Mouse (Mus musculus): Measurements from ENCODE around the gene Gm11172. TPM values are rescaled to one million over a fixed set of nuclear protein-coding genes. Genes with fewer than 3 reads are reported as not detected.
"Not testable (repeated sequence)": the region's sequence is repeated elsewhere in the genome, so short reads cannot be mapped to it uniquely, and the experiment has no call there.

Gm11172 gene
- total RNA-seq, 2 experiments from 2014 or later = not detected

DNA sequence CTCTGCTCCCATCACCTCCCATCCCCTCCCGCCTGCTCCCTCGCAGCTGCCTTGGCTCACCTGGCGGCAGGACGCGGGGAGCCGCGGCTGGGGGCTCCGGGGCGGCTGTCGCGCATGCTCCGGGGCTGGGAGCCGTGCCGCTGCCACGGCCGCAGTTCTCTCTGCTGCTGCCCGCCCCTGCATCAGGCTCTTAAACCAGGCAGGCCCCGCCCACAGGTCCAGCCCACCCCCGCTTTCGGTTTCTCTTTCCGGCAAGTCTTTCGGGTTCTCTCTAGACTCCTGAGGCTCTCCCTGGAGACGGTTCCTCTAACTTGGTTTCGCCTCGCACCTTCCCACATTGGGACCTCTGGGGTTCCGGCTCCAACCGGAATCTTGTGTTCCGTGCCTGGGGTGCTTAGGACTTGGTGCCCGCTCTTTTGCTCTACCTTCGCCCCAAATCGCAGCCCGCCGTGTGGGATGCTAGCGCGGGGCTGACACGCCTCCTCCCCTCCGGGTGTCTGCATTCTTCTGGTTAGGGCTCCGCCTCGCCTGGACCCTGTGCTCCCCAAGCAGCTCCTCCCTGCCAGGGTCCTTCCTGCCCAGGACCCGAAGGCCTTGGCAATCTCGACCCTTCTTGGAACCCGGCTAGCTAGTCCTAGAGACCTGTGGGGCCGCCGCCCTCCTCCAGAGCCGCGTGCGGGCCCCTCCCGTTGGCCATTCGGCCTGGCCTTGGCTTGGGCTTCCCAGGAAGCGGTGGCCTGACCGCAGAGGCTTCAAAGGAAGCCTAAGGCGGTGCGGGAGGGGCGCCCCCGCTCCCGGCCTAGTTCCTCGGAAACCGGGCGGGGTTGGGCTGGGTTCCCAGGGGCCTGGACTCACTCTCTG lies 27.1 kb upstream of the Gm11172 start, which contains the start of gene Socs1:
Socs1 (minus strand) TSS at position 166 of the 861 bp plus-strand sequence.
- DNase-seq (ENCODE audit: low spot score in 2 of 2) = peak; percentile 74 to 75

DNA sequence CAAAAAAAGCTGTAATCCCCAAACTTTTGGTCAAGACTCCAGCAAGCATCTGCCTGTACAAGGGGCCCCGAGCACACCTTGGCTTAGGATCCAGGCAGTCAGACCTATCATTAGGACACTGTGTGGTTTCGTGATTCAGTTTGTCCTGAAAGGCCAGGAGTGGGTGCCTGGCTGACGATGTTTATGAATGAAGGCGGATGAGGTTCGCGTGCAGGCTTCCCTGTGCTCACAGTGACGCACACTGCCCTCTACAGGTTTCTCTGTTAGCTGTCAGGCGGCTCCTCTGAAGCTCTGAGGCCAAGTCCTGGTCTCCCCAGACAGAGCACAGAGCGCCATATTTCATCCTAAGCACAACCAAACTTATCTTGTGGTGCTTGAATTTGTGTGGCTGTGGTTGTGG lies 26.4 kb upstream of the Gm11172 start:
- peak; percentile 76 to 84 for DNase-seq (ENCODE audit: low spot score in 2 of 2)

DNA sequence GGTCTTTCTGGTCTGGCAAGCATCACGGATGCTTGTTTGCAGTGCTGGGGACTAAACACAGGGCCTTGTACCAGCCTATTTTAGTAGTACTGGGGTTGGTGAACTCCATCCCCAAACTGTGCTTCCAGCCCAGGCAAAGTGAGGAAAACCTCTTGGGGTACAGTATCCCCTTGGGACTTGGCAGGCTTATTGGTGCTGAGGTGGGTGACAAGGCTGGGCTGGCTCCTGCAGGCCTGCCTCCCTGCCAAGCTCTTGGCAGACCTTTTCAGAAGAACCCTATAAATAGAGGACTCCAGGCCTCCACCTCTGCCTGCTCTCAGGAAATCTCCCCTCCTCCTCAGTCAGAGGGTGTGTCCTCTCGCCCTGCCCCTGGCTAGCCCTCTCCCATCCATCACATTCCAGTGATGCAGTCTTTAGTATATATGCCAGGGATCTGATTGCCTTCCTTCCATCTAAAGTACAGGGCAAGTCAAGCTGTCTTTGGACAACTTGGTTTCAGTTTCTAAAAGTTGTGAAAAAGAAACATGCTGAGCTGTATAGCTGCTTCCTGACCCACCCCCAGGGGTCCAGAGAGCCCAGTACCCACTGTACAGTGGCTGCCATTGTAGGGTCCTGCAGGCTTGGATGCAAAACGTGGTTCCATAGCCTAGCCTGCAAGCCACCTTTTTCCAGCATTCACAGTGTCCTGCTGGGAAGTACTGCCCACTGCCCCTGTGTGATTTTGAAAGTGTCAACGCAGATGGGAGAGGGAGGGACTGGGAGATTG lies 25.8 kb upstream of the Gm11172 start:
- DNase-seq (ENCODE audit: low spot score in 2 of 2) = no peak

DNA sequence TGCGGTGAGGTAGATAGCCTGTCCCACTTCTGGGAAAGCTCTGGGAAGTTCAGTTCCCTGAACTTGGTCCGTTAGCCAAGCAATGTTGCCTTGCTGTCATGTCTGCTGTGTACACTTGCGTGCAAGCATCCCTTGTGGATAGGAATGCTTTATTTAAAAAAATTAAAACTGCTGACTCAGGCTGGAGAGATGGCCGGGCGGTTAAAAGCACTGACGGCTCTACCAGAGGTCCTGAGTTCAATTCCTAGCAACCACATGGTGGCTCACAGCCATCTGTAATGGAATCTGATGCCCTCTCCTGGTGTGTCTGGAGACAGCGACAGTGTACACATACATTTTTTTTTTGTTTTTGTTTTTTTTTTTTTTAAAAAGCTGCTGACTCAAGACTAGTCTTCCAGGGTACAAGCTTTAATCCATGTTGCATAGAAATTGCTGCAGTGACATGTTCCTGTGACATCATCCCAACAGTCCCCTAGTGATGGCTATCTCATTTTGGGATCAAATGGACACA lies 25.1 kb upstream of the Gm11172 start:
- DNase-seq (ENCODE audit: low spot score in 2 of 2) = no peak

DNA sequence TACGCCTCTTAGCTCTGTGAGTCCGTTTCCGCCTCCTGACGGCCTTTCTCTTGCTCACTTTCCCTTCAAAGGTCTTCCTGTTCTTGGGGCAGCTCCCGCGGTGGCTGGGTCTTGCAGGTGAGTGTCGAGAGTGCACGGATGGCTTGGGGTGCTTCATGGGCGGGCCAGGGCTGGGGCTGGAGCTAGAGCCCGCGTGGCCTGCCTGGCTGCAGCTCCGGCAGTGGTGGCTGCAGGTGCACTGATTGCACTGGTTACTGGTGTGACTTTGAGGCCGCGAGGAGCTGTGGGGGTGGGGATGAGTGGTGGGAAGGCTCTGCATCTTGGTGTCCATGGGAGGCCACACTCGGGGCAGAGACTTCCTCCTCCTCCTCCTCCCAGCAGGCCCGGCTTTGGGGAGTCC lies 24.4 kb upstream of the Gm11172 start, which contains the start of gene Tnp2:
Tnp2 (minus strand) TSS at position 390 of the 400 bp plus-strand sequence.
- DNase-seq (ENCODE audit: low spot score in 2 of 2) = no peak

DNA sequence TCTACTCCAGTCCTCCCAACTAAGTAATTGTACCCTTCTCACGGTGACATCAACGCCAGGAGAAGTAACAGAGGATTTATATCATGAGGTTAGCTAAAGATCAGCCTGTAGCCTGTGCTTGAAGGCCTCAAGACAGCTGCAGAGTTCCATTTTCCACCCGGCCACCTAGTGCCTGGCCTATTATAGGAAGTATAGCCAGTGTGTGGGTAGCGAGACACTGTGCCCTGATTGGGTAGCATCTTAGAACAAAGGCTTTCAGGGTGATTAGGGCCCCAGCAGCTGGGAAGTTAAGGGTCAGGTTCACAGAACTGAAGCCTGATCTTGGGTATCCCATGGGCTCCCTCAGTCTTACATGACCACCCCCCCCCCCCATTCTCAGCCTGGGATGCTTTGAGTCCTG lies 23.8 kb upstream of the Gm11172 start:
- DNase-seq (ENCODE audit: low spot score in 2 of 2) = no peak

DNA sequence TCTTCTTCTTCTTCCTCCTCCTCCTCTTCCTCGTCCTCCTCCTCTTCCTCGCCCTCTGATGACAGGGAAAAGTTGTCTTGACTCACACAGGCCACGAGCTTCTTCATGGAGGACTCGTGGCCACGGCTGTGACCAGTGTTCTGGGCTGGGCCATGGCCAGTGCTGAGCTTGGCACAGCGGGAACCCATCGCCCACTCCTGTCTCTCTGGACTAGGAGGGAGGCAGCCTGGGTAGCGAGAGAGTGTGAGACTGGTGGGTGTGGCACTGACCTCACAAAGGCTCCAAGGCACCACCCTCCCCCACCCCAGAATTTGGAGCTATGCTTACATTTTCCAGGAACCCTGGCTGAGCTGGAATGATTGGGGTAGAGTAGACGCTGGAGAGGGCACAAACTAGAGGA lies 22.0 kb upstream of the Gm11172 start, which contains the start of gene Prm3:
Prm3 (minus strand) TSS at position 213 of the 400 bp plus-strand sequence.
- no peak for DNase-seq (ENCODE audit: low spot score in 2 of 2)

DNA sequence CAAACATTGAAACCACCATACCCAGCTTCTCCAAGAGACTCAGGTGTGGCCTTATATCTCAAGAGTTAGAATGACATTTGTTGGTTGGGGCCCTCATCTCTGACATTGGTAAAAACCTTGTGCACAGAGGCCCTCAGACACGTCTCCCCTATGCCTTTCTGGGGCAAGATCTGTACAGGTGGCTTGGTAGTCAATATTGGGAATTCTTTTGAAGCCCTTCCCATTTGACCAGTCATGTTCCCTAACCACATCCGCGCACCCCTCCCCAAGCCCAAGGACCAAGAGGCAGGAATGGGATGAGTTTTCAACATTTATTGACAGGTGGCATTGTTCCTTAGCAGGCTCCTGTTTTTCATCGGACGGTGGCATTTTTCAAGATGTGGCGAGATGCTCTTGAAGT lies 16.7 kb upstream of the Gm11172 start, which contains the start of gene Prm2:
Prm2 (minus strand) TSS at position 101 of the 400 bp plus-strand sequence.
- no peak for DNase-seq (ENCODE audit: low spot score in 2 of 2)

DNA sequence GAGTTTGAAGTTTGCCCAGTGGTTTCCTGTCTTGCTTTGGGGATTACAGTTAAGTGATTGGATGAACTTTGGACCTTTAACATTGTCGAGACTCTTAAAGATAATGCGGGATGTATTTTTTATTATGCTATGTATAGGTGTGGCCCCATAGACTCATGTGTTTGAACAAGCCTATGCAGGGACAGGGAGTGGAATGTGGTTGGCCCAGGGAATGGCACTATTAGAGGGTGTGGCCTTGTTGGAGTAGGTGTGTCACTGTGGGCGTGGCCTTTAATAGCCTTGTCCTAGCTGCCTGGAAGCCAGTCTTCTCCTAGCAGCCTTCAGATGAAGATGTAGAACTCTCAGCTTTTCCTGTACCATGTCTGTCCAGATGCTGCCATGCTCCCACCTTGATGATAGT lies 10.3 kb upstream of the Gm11172 start:
- not testable (repeated sequence) for DNase-seq (ENCODE audit: low spot score in 2 of 2)

DNA sequence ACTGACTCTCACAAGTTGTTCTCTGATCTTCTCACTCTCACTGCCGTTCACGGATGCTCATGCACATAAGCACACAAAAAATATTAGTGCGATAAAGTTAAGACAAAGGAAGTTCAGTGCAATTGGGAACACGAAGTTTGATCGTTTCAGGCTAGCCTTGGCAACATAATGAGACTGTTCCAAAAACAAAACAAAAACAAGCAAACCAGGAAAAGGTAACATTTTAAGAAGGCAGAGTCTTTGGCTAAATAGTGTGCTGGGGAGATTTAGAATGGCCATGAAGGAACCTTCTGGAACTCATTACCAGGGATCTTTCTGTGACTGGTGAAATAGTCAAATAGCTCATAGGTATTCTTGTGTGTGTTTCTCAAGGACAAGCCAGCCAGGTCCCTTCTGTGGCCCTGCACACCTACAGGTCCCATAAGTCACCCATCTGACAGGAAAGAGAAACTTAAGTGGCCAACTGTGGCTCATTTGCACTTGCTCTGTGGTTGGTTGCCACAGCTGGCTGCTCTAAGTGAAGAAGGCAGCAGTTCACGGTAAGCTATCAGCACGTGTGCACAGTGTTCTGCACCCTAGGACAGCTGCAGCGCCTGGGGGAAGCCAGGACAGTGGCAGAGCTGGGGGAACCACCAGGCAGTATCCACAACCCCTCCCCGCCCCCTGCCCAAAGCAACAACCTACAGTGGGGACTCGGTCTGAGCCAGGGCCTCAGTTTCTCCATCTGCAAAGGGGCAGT lies 6.8 kb upstream of the Gm11172 start, which contains the start of gene Prm1:
Prm1 (minus strand) TSS at position 51 of the 739 bp plus-strand sequence.
- DNase-seq (ENCODE audit: low spot score in 2 of 2) = no peak

DNA sequence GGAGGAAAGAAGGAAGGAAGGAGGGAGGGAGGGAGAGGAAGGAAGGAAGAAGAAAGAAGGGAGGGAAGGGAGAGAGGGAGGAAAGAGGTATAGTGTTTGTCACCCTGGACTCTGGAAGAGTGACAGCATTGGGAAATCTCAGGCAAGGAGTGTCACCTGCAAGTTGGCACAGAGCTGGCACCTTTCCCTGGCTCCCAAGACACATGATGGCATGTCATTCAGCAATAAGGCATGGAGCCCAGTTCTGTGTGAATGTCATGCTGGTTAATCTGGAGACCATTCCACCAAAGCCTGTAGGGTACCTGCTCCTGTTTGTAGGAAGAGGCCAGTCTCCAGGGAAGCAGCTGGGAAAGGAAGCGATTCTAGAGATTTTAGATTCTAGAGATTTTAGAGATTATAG lies 2.3 kb upstream of the Gm11172 start:
- no peak for DNase-seq (ENCODE audit: low spot score in 2 of 2)

DNA sequence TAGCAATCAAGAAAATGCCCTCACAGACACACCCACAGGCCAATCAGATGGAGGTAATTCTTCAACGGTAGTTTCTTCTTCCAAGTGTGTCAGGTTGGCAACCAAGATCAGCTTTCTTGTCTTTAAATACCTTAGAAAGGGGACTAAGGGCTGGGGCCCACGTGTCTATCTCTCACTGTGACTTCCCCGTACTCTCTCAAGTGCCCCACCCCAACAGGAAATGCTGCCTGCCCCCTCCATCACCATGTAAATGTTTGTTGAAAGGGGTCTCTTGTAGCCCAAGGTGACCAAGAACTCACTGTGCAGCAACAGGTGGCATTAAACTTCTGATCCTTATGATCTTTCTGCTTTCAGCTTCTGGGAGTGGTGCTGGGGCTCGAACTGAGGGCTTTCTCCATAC lies 1.0 kb downstream of the Gm11172 start:
- DNase-seq (ENCODE audit: low spot score in 2 of 2) = no peak

DNA sequence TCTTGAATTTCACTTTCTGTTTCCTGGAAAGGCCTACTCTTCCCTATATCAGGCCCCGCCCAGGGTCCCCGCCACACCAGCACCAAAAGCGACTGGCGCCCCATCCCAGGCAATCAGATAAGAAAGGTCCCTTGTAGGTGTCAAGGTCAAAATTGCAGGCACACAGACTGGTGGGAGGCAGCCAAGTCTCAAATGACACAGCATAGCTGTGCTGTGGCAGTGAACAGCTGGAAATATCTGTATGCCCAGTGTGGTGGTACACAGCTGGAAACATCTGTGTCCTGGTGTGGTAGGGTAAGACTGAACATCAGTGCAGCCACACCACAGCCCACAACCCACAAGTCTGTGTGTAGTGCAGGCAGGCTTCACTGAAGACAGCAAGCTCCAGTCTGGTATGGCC lies 2.1 kb downstream of the Gm11172 start:
- no peak for DNase-seq (ENCODE audit: low spot score in 2 of 2)

DNA sequence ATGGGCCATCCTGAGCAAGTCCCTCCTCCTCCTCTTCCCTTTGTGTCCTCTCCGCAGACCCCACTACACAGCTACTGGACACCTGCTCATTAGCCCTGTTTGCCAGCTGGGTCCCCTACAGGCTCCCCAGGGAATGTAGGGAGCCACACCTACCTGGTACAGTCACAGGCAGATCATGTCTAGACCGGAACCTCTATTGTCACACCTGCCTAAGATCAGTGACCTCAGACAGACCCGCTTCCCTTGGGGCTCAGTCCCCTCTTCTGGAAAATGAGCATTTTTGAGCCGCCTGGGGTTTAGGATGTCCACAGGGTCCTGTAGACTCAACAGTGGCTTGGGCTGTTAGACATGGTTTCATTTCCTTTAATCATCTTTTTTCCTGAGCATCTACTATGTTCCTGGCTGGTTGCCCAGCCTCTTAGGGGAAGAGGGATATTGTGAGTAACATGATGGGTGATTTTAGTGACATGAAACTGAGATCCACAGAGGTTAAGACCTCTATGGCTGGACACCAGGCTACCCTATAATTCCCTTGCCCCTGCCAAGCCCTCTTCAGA lies 5.9 kb downstream of the Gm11172 start:
- no peak for DNase-seq (ENCODE audit: low spot score in 2 of 2)

DNA sequence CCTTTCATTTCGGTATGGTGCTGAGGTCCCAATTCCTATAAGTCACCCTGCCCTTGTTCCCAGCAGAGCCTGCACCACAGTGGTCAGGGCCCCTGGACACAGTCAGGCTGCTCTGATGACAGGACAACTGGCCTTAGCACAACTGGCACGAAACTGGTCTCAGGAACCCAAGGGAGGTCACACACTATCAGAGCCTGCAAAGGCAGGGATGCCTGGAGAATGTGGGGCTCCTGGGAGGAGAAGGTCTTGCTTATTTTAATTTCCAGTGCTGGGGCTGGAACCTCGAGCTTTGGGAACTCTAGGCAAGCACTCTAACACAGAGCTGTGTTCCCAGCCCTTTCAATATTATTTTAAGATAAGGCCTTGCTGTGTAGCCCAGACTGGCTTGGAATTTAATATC lies 7.3 kb downstream of the Gm11172 start:
- DNase-seq (ENCODE audit: low spot score in 2 of 2) = no peak

DNA sequence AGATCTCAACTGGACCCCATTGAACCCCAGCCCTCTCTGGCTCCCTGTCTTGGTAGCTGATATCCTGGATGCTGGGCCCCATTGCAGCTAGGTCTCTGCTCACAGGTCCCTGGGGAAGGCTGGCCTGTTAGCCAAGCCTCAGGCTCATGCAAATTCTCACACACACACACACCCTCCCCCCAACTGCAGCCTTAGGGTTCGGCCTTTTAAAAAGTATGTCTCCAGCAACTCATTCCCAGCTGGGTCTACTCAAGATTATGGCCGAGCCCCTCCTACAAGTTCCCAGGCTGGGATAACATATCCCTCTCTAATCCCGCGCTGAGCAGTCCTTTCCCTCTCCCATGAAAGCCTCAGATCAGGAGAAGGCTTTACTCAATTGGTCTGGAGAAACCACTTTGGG lies 8.7 kb downstream of the Gm11172 start:
- DNase-seq (ENCODE audit: low spot score in 2 of 2) = no peak

DNA sequence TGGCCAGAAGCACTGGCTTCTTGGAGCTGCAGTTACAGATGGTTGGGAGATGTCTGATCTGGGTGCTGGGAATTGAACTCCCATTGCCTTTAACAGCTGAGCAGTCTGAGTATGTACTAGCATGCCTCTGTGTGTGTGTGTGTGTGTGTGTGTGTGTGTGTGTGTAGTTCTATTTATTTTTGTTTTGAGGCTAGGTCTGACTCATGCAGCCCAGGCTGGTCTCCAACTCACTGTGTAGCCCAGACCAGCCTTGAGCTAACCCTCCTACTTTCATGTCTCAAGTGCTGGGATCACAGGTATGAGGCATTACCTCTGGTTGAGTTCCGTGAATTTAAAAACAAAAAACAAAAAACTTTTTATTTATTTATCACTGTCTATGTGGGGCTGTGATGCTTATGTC lies 11.8 kb downstream of the Gm11172 start:
- DNase-seq (ENCODE audit: low spot score in 2 of 2) = no peak

DNA sequence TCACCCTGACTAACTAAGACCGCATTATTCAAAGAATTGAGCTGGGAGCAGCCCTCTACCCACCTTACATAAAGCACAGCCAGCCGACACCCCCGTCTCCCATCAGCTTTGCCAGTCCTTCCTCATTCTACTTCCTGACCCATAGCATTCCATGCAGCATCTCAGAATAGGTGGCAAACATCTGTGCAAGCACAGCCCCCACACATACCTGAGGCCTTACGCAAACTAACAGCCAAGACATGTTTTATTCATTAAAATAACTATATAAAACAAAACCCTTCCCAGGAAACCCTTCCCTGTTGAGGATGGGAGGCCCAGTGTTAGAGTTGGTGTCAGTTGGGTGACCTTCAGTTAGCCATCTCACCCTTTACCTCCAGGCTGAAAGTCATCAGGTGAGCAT lies 13.1 kb downstream of the Gm11172 start:
- no peak for DNase-seq (ENCODE audit: low spot score in 2 of 2)

DNA sequence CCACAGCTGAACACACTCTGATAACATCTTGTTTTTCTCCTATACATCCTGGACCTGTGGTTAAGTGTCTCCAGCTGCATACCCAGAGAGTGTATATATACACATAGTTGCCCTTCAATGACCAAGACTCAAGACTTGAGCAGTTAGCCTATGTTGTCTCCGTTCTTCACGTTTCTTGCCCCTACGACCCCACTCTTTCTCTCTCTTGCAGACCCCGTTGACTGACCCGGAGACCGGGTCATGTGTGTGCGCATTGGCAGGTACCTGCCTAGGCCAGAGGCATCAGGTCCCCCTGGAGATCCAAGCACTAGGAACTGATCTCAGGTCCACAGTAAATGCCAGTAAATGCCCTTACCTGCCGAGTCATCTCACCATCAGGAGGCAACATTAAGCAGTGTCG lies 14.6 kb downstream of the Gm11172 start:
- no peak for DNase-seq (ENCODE audit: low spot score in 2 of 2)

DNA sequence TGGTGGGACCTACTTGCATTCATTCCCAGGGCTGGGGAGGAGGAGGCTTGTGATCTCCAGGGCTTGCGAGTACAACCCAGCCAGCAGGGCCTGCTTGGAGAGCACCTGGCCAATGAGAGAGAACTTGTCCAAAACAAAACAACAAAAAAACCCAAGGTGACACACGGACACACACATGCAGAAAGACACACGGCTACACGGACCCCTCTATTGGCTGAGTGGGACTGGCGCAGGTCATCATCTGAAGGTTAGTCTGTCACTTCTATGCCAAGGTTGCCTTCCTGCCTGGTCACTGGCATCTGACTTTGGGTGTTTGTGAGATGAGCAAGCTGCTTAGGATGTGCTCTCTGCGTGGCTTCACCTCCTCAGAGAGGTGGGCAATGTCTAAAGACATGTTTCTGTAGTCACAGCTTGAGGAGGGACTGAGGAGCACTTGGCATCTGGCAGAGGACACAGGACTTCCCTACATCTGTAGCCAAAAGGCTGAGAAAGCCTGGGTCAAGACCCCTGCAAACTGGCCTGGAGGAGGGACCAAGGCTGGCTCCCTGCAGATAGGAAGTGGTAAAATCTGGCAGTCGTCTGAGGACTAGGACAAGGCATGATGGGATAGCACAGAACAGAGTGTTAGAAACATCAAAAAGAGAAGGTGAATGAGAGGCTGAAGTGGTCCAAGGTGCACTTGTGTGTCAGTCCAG lies 15.2 kb downstream of the Gm11172 start:
- DNase-seq (ENCODE audit: low spot score in 2 of 2) = no peak
